Mouse (Mus musculus) kidney, postnatal 0 days (tissue): ENCODE measurements around the gene Emp1. TPM values are rescaled to one million over a fixed set of nuclear protein-coding genes. Genes with fewer than 3 reads are reported as not detected.
A peak's percentile ranks its signal among the peaks of the same experiment; 100 is the strongest.

Experiments used
- ATAC-seq: fragments of 200-750 bp; cut with Nextera tagmentation; replicated peaks from 2 replicates; pipeline ENCODE4 v1.8.0; 2017; ENCODE audit warnings: low read depth, moderate number of reproducible peaks, moderate TSS enrichment, moderate library complexity; ENCODE audit not compliant: low FRiP score
- DNase-seq: peaks from one replicate; pipeline ENCODE4 v3.0.0-alpha.2; 2016; ENCODE audit warnings: low spot score
- H3K27ac ChIP-seq: fragments of 300-500 bp; sonication (generic); 2 replicates; pipeline ENCODE4 v1.5.1; 2014; ENCODE audit warnings: mild to moderate bottlenecking
- H3K27me3 ChIP-seq: fragments of 300-500 bp; sonication (generic); 2 replicates; pipeline ENCODE4 v1.6.1; 2014; ENCODE audit warnings: low read length, mixed read lengths; ENCODE audit not compliant: insufficient read depth
- H3K36me3 ChIP-seq: fragments of 300-500 bp; sonication (generic); 2 replicates; pipeline ENCODE4 v1.6.1; 2014; ENCODE audit warnings: low read length, mixed read lengths; ENCODE audit not compliant: insufficient read depth
- H3K4me1 ChIP-seq: fragments of 300-500 bp; sonication (generic); replicated peaks from 2 replicates; pipeline ENCODE4 v1.6.1; 2014; ENCODE audit warnings: antibody characterized with exemption, low read length, mixed read lengths; ENCODE audit not compliant: insufficient read depth
- H3K4me2 ChIP-seq: fragments of 300-500 bp; sonication (generic); 2 replicates; pipeline ENCODE4 v1.6.1; 2014; ENCODE audit warnings: mild to moderate bottlenecking, low read length, moderate library complexity, mixed read lengths
- H3K4me3 ChIP-seq: fragments of 300-500 bp; sonication (generic); replicated peaks from 2 replicates; pipeline ENCODE4 v1.5.1; 2014; ENCODE audit warnings: low read depth, low read length
- H3K9ac ChIP-seq: fragments of 300-500 bp; sonication (generic); 2 replicates; pipeline ENCODE4 v1.6.1; 2014; ENCODE audit warnings: low read depth, low read length
- H3K9me3 ChIP-seq: fragments of 300-500 bp; sonication (generic); replicated peaks from 2 replicates; pipeline ENCODE4 v1.6.1; 2016; ENCODE audit warnings: low read length, inconsistent platforms, mixed read lengths
- CTCF ChIP-seq: IDR thresholded peaks from 2 replicates; pipeline ENCODE4 v1.5.1; 2016; ENCODE audit warnings: antibody characterized with exemption, low read depth, mild to moderate bottlenecking, moderate library complexity
- WGBS: fragments of 180-500 bp; shearing (Covaris S2); extraction: QIAGEN DNeasy Blood & Tissue Kit; methylation state at CpG from one replicate; pipeline ENCODE4 v1.1.7; 2014; 5-methylcytosine and 5-hydroxymethylcytosine counted together
- polyA plus RNA-seq: library from polyadenylated mRNA; unstranded; fragments of >200 nt; fragmentation: Nextera tagmentation; extraction: Ambion mirVana; gene quantifications from 2 replicates; pipeline ENCODE4 v1.2.1, GENCODE M21; 2015

The Emp1 gene
- polyA plus RNA-seq, 1 experiment from 2014 or later, result 54.7 TPM

DNA sequence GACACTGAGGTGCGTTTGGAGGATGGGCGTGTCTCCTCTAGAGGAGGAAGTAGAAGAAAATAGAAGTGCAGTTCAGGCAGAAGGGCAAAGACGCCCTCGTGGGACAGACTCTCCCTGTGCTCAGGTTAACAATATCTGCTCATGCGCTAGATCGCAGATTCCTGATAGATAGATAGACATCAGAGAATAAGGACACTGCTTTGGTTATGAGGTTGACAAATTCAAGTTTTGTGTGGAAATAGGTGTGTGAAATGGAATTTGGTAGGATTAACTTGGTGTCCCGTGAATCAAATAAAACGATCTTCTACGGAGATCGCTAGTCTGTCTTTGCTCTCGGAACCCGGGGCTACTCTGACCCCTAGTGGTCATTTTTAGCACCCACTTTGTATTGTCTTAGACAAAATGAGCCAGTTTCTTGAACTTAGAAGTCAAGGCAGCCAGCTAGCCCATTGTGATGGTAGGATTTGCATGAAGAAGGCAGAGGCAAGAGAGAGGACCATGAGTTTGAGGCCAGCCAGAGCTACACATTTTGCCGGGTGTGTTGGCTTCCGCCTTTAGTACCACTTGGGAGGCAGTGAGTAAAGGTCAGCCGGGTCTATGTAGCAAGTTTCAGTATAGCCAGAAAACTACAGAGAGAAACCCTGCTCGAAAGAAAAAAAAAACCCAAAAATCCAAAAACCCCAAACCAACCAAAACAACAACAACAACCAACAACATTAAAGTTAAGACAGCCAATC, 15.4 kb downstream of the Emp1 start:
- Histone ChIP-seq H3K4me2 (peak overlapping the region; percentile 39; the same call in 1 of the 2 replicates), H3K27ac (no peak overlapping the region), H3K36me3 (peaks cover 36% of the 10 kb centered on the region), H3K9me3 (no peaks in the 10 kb centered on the region), H3K27me3 (no peaks in the 10 kb centered on the region), H3K4me3 (no peak overlapping the region), H3K4me1 (0 out of 2 replicates have a peak, but pooled peaks cover 12% of the 10 kb centered on the region), H3K9ac (no peak overlapping the region)
- WGBS, result 30% methylated on average over 16 of the region's 16 CpGs
- DNase-seq, result peak; percentile 90
- peak; percentile 25; the same call in 1 of the 2 replicates for ATAC-seq
- TF ChIP-seq CTCF, result peak; percentile 93

GRCm38 (mm10) chr6:135383919-135384318, 21.6 kb downstream of the Emp1 start:
- no peak for DNase-seq
- no peak overlapping the region for H3K9ac ChIP-seq
- no peaks in the 10 kb centered on the region for H3K27me3 ChIP-seq
- no peak overlapping the region for H3K4me2 ChIP-seq
- H3K4me3 ChIP-seq, result no peak overlapping the region
- no peak overlapping the region for H3K27ac ChIP-seq
- H3K9me3 ChIP-seq, result no peaks in the 10 kb centered on the region
- peaks cover 27% of the 10 kb centered on the region for H3K36me3 ChIP-seq
- no peak for ATAC-seq
- H3K4me1 ChIP-seq, result no peaks in the 10 kb centered on the region
- no peak for TF ChIP-seq CTCF

- Histone ChIP-seq H3K4me3 (no peak overlapping the region), H3K9ac (no peak overlapping the region), H3K4me1 (no peaks in the 10 kb centered on the region), H3K9me3 (no peaks in the 10 kb centered on the region), H3K27me3 (no peaks in the 10 kb centered on the region), H3K4me2 (no peak overlapping the region), H3K27ac (peak overlapping the region; percentile 14; the same call in 1 of the 2 replicates), H3K36me3 (peaks cover 14% of the 10 kb centered on the region)
- WGBS, result 62% methylated on average over 8 of the region's 8 CpGs
- TF ChIP-seq CTCF, result no peak
- no peak for DNase-seq
- no peak for ATAC-seq
Measured at GRCm38 (mm10) chr6:135385738-135386459, 23.6 kb downstream of the Emp1 start.

DNA sequence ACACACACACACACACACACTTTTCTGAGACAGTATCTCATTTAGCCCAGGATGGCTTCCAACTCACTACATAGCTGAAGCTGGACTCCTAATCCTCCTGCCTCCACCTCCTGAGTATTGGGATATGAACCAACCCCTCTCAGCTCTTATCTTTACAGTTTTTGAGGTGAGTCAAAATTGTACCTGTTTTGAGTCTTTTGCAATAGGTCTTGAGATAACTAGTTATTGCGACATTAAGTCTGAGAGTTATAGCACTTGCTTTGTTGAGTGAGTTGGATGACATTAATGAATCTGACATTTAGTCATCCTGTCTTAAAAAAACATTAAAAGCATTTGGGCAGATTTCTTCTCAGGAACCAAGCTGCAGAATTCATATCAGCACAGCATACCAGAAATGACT, 25.3 kb downstream of the Emp1 start:
- Histone ChIP-seq H3K9ac (no peak overlapping the region), H3K4me2 (no peak overlapping the region), H3K27ac (no peak overlapping the region), H3K9me3 (no peaks in the 10 kb centered on the region), H3K27me3 (no peaks in the 10 kb centered on the region), H3K4me1 (no peaks in the 10 kb centered on the region), H3K4me3 (no peak overlapping the region), H3K36me3 (no peaks in the 10 kb centered on the region)
- no peak for TF ChIP-seq CTCF
- DNase-seq (no peak), ATAC-seq (no peak)
- 89% methylated on average over 1 of the region's 1 CpGs for WGBS

DNA sequence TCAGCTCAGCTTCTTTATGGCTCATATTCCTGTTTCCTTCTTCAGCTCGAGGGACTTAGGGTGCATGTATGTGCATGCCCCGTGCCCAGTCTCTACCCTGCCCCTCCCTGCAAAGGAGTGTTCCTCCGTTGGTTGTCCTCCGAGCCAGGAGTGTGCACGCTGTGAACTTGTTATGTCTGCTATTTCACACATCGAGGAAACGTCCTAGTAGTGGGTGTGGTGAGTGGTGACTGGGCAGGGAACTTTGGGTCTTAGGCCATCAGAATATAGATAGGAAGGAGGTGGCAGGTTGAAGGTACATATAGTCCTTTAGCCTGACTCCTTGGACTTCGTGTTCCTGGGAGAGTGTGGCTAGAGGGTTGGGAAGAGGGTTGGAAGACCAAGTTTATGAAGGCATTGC, 26.4 kb downstream of the Emp1 start:
- Histone ChIP-seq H3K9ac (no peak overlapping the region), H3K27ac (no peak overlapping the region), H3K36me3 (no peaks in the 10 kb centered on the region), H3K4me1 (no peaks in the 10 kb centered on the region), H3K4me2 (no peak overlapping the region), H3K4me3 (no peak overlapping the region), H3K9me3 (no peaks in the 10 kb centered on the region), H3K27me3 (no peaks in the 10 kb centered on the region)
- no peak for DNase-seq
- no peak for ATAC-seq
- TF ChIP-seq CTCF, result no peak
- 74% methylated on average over 8 of the region's 8 CpGs for WGBS

GRCm38 (mm10) chr6:135390398-135390797, 28.1 kb downstream of the Emp1 start:
- Histone ChIP-seq H3K9ac (no peak overlapping the region), H3K4me3 (no peak overlapping the region), H3K4me2 (no peak overlapping the region), H3K9me3 (no peaks in the 10 kb centered on the region), H3K27ac (no peak overlapping the region), H3K36me3 (no peaks in the 10 kb centered on the region), H3K27me3 (no peaks in the 10 kb centered on the region), H3K4me1 (no peaks in the 10 kb centered on the region)
- ATAC-seq (no peak), DNase-seq (no peak)
- 50% methylated on average over 3 of the region's 3 CpGs for WGBS
- TF ChIP-seq CTCF, result no peak
